Mouse (Mus musculus) hindlimb bud, embryonic 11.5 days (tissue): ENCODE data around the gene Apc2.

ENCODE experiments used
- DNase-seq: peaks from one replicate; pipeline ENCODE4 v3.0.0-alpha.2; 2012; ENCODE audit warnings: low read depth, low spot score; ENCODE audit errors: extremely low spot score

Gene Apc2

GRCm38 (mm10) chr10:80293325-80293724 lies 2.5 kb upstream of the Apc2 start:
- DNase-seq = no peak

GRCm38 (mm10) chr10:80294311-80294710 lies 1.5 kb upstream of the Apc2 start:
- no peak for DNase-seq

DNA sequence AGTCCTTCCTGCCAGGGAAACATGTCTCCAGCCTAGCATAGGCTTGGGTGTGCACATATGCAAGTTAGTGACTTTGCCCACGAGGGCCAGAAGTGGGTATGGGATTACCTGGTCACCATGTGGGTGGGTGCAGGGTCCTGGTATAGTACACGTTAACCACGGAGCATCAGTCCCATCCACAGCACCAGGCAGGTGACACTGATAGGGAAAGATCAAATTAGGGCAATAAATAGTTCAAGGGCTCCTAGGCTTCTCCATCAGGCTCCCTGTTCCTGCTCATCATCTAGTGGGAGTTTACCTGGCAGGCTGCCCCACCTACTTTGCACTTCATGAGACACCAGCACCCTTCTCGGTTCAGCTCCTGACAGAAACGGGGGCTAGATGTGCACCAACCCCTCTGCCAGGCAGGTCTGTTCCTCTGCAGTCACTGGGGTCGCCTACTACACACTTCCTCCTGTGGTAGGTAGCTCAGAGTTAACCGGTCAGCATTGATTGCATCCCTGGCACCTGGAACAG lies 931 bp upstream of the Apc2 start:
- DNase-seq = no peak

GRCm38 (mm10) chr10:80296824-80297223 lies 1.0 kb downstream of the Apc2 start:
- DNase-seq = no peak

GRCm38 (mm10) chr10:80297526-80298133 lies 1.9 kb downstream of the Apc2 start:
- no peak for DNase-seq

DNA sequence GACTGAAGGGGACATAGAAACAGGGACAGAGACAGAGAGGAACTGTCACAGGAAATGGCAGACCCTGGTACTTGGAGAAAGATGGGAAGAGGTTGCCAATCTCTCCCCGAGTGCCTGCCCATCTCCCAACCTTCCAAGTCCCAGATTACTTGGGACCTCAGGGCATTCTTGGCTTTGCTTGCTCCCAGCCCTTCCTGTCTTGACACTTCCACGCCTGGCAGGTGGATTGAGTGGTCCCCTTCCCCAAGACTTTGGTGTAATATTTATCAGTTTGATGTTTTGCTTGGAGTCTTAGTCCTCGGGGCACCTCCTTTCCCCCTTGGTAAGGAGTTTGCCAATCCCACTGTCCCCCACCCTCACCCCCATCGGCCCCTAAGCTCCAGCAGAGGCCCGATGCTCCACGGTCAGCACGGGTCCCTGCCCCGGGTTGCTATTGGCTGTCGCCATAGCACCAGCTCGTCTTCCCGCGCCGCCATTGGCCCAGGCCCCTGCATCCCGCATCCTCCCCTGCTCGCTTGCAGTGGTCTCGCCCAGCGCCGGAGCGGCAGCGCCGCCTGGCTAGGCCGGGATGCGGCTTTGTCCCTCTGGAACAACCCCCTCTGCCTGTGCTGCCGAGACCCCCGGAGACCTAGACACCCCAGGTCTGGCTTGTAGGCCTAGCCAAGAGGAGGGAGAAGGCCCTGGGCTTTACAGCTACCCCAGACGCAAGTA lies 2.9 kb downstream of the Apc2 start:
- no peak for DNase-seq

- DNase-seq = no peak
Measured at GRCm38 (mm10) chr10:80299301-80299700, 3.5 kb downstream of the Apc2 start.

GRCm38 (mm10) chr10:80299824-80300223 lies 4.0 kb downstream of the Apc2 start:
- no peak for DNase-seq

- DNase-seq = no peak
Measured at GRCm38 (mm10) chr10:80300672-80301181, 5.0 kb downstream of the Apc2 start.

- DNase-seq = no peak
Measured at GRCm38 (mm10) chr10:80301256-80302081, 5.7 kb downstream of the Apc2 start.

GRCm38 (mm10) chr10:80302082-80302355 lies 6.2 kb downstream of the Apc2 start:
- no peak for DNase-seq

- no peak for DNase-seq
Measured at GRCm38 (mm10) chr10:80302471-80302881, 6.7 kb downstream of the Apc2 start.

- no peak for DNase-seq
Measured at GRCm38 (mm10) chr10:80304458-80304857, 8.7 kb downstream of the Apc2 start.

GRCm38 (mm10) chr10:80304862-80305261 lies 9.1 kb downstream of the Apc2 start:
- no peak for DNase-seq

DNA sequence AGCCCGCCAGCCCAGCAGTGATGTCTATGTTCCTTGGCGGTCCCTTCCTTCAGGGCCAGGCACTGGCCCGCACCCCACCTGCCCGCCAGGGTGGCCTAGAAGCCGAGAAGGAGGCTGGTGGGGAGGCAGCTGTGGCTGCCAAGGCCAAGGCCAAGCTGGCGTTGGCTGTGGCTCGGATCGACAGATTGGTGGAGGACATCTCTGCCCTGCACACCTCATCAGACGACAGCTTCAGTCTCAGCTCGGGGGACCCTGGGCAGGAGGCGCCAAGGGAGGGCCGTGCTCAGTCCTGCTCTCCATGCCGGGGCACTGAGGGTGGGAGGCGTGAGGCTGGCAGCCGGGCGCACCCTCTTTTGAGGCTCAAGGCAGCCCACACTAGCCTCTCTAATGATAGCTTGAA lies 15.8 kb downstream of the Apc2 start:
- DNase-seq = no peak

GRCm38 (mm10) chr10:80312586-80313504 lies 17.1 kb downstream of the Apc2 start:
- DNase-seq = no peak

DNA sequence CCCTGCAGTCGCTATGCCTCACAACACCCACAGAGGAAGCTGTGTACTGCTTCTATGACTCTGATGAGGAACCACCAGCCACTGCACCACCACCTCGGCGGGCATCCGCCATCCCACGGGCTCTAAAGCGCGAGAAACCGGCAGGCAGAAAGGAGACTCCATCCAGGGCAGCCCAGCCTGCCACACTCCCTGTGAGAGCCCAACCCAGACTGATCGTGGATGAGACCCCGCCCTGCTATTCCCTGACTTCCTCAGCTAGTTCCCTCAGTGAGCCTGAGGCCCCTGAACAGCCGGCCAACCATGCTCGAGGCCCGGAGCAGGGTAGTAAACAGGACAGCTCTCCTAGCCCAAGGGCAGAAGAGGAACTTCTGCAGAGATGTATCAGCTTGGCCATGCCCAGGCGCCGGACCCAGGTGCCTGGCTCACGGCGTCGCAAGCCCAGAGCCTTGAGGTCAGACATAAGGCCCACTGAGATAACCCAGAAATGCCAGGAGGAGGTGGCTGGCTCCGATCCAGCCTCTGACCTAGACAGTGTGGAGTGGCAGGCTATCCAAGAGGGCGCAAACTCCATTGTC lies 17.9 kb downstream of the Apc2 start:
- no peak for DNase-seq

DNA sequence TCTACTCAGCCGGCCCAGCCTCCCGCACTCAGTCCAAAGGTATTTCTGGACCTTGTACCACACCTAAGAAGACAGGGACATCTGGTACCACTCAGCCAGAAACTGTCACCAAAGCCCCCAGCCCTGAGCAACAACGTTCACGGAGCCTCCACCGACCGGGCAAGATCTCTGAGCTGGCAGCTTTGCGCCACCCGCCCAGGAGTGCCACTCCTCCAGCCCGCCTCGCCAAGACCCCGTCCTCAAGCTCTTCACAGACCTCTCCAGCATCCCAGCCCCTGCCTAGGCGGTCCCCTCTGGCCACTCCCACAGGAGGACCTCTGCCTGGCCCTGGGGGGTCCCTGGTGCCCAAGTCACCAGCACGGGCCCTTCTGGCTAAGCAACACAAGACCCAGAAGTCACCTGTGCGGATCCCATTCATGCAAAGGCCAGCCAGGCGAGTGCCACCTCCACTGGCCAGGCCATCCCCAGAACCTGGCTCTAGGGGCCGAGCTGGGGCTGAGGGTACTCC lies 18.8 kb downstream of the Apc2 start:
- no peak for DNase-seq

DNA sequence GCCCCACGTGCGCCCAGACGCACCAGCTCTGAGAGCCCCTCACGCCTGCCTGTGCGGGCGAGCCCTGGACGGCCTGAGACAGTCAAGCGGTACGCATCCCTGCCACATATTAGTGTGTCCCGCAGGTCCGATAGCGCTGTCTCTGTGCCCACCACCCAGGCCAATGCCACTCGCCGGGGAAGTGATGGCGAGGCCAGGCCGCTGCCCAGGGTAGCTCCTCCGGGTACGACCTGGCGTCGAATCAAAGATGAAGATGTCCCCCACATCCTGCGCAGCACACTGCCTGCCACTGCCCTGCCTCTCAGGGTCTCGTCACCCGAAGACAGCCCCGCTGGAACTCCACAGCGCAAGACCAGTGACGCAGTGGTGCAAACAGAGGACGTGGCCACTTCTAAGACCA lies 19.5 kb downstream of the Apc2 start:
- no peak for DNase-seq

- no peak for DNase-seq
Measured at GRCm38 (mm10) chr10:80316359-80316781, 20.6 kb downstream of the Apc2 start.
